Mouse (Mus musculus) hindbrain, postnatal 0 days (tissue): ENCODE measurements around the gene Gucy2e. TPM values are rescaled to one million over a fixed set of nuclear protein-coding genes. Genes with fewer than 3 reads are reported as not detected.

ENCODE experiments used
- ATAC-seq: fragments of 200-750 bp; cut with Nextera tagmentation; 2 replicates; pipeline ENCODE4 v1.8.0; 2017; ENCODE audit warnings: mild to moderate bottlenecking, moderate TSS enrichment, moderate library complexity
- DNase-seq: peaks from one replicate; pipeline ENCODE4 v3.0.0-alpha.2; 2015; ENCODE audit warnings: low spot score
- H3K27ac ChIP-seq: fragments of 300-500 bp; sonication (generic); 2 replicates; pipeline ENCODE4 v1.5.1; 2014; ENCODE audit warnings: mild to moderate bottlenecking
- H3K27me3 ChIP-seq: fragments of 300-500 bp; sonication (generic); 2 replicates; pipeline ENCODE4 v1.6.1; 2014; ENCODE audit warnings: low read length, mixed read lengths; ENCODE audit not compliant: insufficient read depth
- H3K36me3 ChIP-seq: fragments of 300-500 bp; sonication (generic); 2 replicates; pipeline ENCODE4 v1.6.1; 2014; ENCODE audit warnings: low read length, mixed read lengths; ENCODE audit not compliant: insufficient read depth
- H3K4me1 ChIP-seq: fragments of 300-500 bp; sonication (generic); 2 replicates; pipeline ENCODE4 v1.6.1; 2014; ENCODE audit warnings: antibody characterized with exemption, low read length, mixed read lengths; ENCODE audit not compliant: insufficient read depth
- H3K4me2 ChIP-seq: fragments of 300-500 bp; sonication (generic); 2 replicates; pipeline ENCODE4 v1.6.1; 2014; ENCODE audit warnings: low read depth, mild to moderate bottlenecking, low read length, moderate library complexity, mixed read lengths
- H3K4me3 ChIP-seq: fragments of 300-500 bp; sonication (generic); 2 replicates; pipeline ENCODE4 v1.5.1; 2014; ENCODE audit warnings: low read length
- H3K9ac ChIP-seq: fragments of 300-500 bp; sonication (generic); replicated peaks from 2 replicates; pipeline ENCODE4 v1.6.1; 2014; ENCODE audit warnings: mild to moderate bottlenecking, low read length, moderate library complexity, mixed read lengths
- H3K9me3 ChIP-seq: fragments of 300-500 bp; sonication (generic); 2 replicates; pipeline ENCODE4 v1.6.1; 2016; ENCODE audit warnings: low read length, mixed read lengths
- CTCF ChIP-seq: IDR thresholded peaks from 2 replicates; pipeline ENCODE4 v1.5.1; 2016; ENCODE audit warnings: antibody characterized with exemption, control low read depth, low read depth
- WGBS: fragments of 180-500 bp; shearing (Covaris S2); extraction: QIAGEN DNeasy Blood & Tissue Kit; methylation state at CpG from one replicate; pipeline ENCODE4 v1.1.7; 2014; 5-methylcytosine and 5-hydroxymethylcytosine counted together
- polyA plus RNA-seq: library from polyadenylated mRNA; unstranded; fragments of >200 nt; fragmentation: Nextera tagmentation; extraction: Ambion mirVana; gene quantifications from 2 replicates; pipeline ENCODE4 v1.2.1, GENCODE M21; 2015
- total RNA-seq: library from RNA; depleted of rRNA; stranded (reverse); fragments of >200 nt; gene quantifications from 2 replicates; pipeline ENCODE4 v1.2.3, GENCODE M21; 2014

Gucy2e gene
- total and polyA plus RNA-seq, 2 experiments from 2014 or later = 0.61 to 0.73 TPM

- H3K9me3 ChIP-seq = no peaks in the 10 kb centered on the region
- no peak overlapping the region for H3K9ac ChIP-seq
- DNase-seq (no peak), ATAC-seq (no peak)
- no peak overlapping the region for H3K4me3 ChIP-seq
- H3K4me1 ChIP-seq = no peaks in the 10 kb centered on the region
- H3K36me3 ChIP-seq = no peaks in the 10 kb centered on the region
- TF ChIP-seq CTCF = no peak
- H3K4me2 ChIP-seq = peak overlapping the region; percentile 25; the same call in 1 of the 2 replicates
- H3K27me3 ChIP-seq = no peaks in the 10 kb centered on the region
- 29% methylated on average over 2 of the region's 2 CpGs for WGBS
- no peak overlapping the region for H3K27ac ChIP-seq
These were observed 8.8 kb upstream of the Gucy2e start for GRCm38 (mm10) chr11:69245643-69246042.

DNA sequence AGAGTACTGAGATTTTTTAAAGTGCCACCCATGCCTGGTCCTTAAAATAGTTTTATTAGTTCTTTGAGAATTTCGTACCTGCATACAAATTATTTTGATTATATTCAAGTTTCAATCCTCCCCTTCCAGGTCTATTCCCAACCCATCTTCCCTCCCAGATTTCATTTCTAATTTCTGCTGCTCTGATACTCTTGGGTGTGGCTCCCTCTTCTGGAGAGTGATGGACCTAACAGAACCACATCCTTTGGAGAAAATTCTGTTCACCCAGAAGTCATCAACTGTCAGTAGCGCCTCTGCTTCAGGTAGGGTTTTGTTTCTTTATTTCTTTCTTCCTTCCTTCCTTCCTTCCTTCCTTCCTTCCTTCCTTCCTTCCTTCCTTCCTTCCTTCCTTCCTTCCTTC, 8.1 kb upstream of the Gucy2e start:
- peak; percentile 78 for DNase-seq
- H3K27ac ChIP-seq = no peak overlapping the region
- peak overlapping the region; percentile 25; the same call in 1 of the 2 replicates for H3K4me2 ChIP-seq
- 16% methylated on average over 2 of the region's 2 CpGs for WGBS
- no peaks in the 10 kb centered on the region for H3K9me3 ChIP-seq
- no peaks in the 10 kb centered on the region for H3K27me3 ChIP-seq
- no peak overlapping the region for H3K9ac ChIP-seq
- TF ChIP-seq CTCF = peak; percentile 84
- H3K4me3 ChIP-seq = no peak overlapping the region
- ATAC-seq = no peak
- H3K36me3 ChIP-seq = no peaks in the 10 kb centered on the region
- no peaks in the 10 kb centered on the region for H3K4me1 ChIP-seq

- 5% methylated on average over 50 of the region's 51 CpGs for WGBS
- Histone ChIP-seq H3K9ac (peak overlapping the region; percentile 56), H3K9me3 (no peaks in the 10 kb centered on the region), H3K27me3 (peaks cover 8% of the 10 kb centered on the region; the same call in 1 of the 2 replicates), H3K4me3 (peak overlapping the region; percentile 42), H3K36me3 (no peaks in the 10 kb centered on the region), H3K27ac (peak overlapping the region; percentile 65), H3K4me2 (peak overlapping the region; percentile 58), H3K4me1 (no peaks in the 10 kb centered on the region)
- no peak for DNase-seq
- ATAC-seq = no peak; the same call in 1 of the 2 replicates
- TF ChIP-seq CTCF = no peak
These were observed 543 bp downstream of the Gucy2e start for GRCm38 (mm10) chr11:69236061-69236925.

DNA sequence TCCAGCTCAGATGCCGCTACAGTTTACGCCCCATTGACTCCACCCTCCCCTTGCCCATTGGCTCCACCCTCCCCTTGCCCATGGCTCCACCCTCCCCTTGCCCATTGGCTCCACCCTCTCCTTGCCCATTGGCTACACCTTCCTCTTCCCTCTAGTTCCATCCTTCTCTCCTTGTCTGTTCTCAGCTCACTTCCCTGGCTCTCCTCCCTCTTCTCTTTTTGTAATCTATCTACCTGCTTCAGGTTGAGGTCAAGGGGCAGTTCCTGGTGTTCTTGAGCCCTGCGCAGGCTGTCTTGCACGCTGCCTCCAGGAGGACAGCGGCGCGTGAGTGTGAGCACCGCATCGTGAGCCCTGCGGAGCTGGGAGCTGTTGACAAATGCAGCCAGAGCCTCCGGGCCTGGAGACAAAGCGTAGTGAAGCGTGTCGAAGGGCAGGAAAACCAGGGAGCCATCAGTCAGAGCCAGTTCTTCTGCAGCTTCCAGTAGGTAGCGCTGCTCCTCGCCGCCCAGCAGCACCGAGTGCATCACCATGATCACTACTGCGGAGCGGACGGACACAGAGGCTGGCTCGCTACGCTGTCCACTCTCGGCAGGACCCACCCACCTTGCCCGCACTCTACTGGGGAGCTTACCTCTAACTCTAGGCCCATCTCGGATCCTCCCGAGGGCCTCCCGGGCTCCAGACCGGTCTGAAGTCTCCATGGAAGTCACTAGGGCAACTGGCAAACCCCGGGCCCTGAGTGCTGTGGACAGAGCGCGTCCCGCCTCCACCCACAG, 1.4 kb downstream of the Gucy2e start:
- Histone ChIP-seq H3K9me3 (no peaks in the 10 kb centered on the region), H3K27ac (peak overlapping the region; percentile 65), H3K36me3 (no peaks in the 10 kb centered on the region), H3K27me3 (peaks cover 8% of the 10 kb centered on the region; the same call in 1 of the 2 replicates), H3K4me1 (no peaks in the 10 kb centered on the region), H3K4me3 (peak overlapping the region; percentile 42), H3K4me2 (peak overlapping the region; percentile 58), H3K9ac (peak overlapping the region; percentile 56)
- DNase-seq = peak; percentile 85
- WGBS = 2% methylated on average over 33 of the region's 33 CpGs
- peak; percentile 96 for ATAC-seq
- TF ChIP-seq CTCF = peak; percentile 70

DNA sequence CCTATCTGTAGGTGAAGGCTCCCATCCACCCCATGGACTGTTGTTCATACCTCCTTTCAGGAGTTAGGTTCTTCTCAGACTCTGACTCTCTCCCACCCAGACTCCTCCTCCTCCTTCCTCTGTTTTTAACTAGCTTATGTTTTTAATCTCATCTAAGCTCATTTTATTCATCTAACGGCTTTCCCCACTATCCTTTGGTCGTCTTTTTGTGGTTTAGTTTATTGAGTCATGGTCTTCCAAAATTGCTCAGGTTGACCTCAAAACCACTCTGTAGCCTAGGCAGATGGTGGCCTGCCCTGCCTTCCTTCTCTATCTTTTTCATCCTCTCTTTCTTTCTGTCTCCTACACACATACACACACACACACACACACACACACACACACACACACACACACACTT, 3.7 kb downstream of the Gucy2e start:
- no peak for TF ChIP-seq CTCF
- ATAC-seq (no peak), DNase-seq (no peak)
- Histone ChIP-seq H3K4me1 (no peaks in the 10 kb centered on the region), H3K27me3 (peaks cover 8% of the 10 kb centered on the region; the same call in 1 of the 2 replicates), H3K36me3 (no peaks in the 10 kb centered on the region), H3K9ac (no peak overlapping the region), H3K4me2 (no peak overlapping the region), H3K9me3 (no peaks in the 10 kb centered on the region), H3K4me3 (no peak overlapping the region), H3K27ac (no peak overlapping the region)
- WGBS = 89% methylated on average over 2 of the region's 2 CpGs

DNA sequence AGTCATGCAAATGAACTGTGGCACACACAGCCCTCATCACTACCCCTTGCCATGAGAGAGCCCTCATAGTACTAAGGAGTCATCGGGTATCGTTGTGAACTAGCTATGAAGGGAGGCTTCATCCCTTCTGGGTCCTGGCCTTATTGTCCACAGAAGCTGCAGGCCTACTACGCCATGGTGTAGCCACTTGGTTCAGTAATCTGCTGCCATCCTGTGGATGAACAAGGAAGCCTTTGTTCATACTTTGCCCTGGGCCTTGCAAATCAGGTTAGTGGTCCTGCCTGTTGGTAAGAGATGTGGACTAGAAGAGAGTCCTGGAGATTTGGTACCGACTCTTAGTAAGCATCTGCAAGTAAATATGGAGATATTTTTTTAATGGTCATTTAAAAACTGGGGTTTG, 6.4 kb downstream of the Gucy2e start:
- Histone ChIP-seq H3K27me3 (no peaks in the 10 kb centered on the region), H3K4me3 (no peak overlapping the region), H3K9me3 (no peaks in the 10 kb centered on the region), H3K4me1 (no peaks in the 10 kb centered on the region), H3K4me2 (no peak overlapping the region), H3K36me3 (no peaks in the 10 kb centered on the region), H3K9ac (no peak overlapping the region), H3K27ac (no peak overlapping the region)
- peak; percentile 20; the same call in 1 of the 2 replicates for TF ChIP-seq CTCF
- no peak for ATAC-seq
- WGBS = 76% methylated on average over 4 of the region's 4 CpGs
- DNase-seq = peak; percentile 12
